Mouse (Mus musculus) forebrain, embryonic 10.5 days (tissue): Measurements from ENCODE around the gene Arl5c. TPM values are rescaled to one million over a fixed set of nuclear protein-coding genes. Genes with fewer than 3 reads are reported as not detected.

ENCODE experiments used
- DNase-seq: peaks from one replicate; pipeline ENCODE4 v3.0.0-alpha.2; 2017; ENCODE audit warnings: low spot score; ENCODE audit errors: extremely low spot score
- H3K27ac ChIP-seq: fragments of 300-500 bp; sonication (generic); 2 replicates; pipeline ENCODE4 v1.5.1; 2016; ENCODE audit warnings: mild to moderate bottlenecking
- H3K27me3 ChIP-seq: fragments of 300-500 bp; sonication (generic); 2 replicates; pipeline ENCODE4 v1.6.1; 2016; ENCODE audit warnings: mild to moderate bottlenecking; ENCODE audit not compliant: poor library complexity, severe bottlenecking
- H3K36me3 ChIP-seq: fragments of 300-500 bp; sonication (generic); replicated peaks from 2 replicates; pipeline ENCODE4 v1.6.1; 2016; ENCODE audit warnings: mild to moderate bottlenecking, moderate library complexity
- H3K4me1 ChIP-seq: fragments of 300-500 bp; sonication (generic); 2 replicates; pipeline ENCODE4 v1.6.1; 2016
- H3K4me3 ChIP-seq: fragments of 300-500 bp; sonication (generic); 2 replicates; pipeline ENCODE4 v1.5.1; 2016; ENCODE audit warnings: mild to moderate bottlenecking, moderate library complexity
- H3K9me3 ChIP-seq: fragments of 300-500 bp; sonication (generic); 2 replicates; pipeline ENCODE4 v1.6.1; 2016; ENCODE audit warnings: mild to moderate bottlenecking, moderate library complexity
- WGBS: fragments of 180-500 bp; shearing (Covaris S2); methylation state at CpG from one replicate; pipeline ENCODE4 v1.1.7; 2016; 5-methylcytosine and 5-hydroxymethylcytosine counted together
- polyA plus RNA-seq: library from polyadenylated mRNA; unstranded; fragments of >200 nt; fragmentation: Nextera tagmentation; extraction: Ambion mirVana; gene quantifications from 2 replicates; pipeline ENCODE4 v1.2.1, GENCODE M21; 2016

Arl5c gene
- polyA plus RNA-seq, 1 experiment from 2014 or later, result 15.2 TPM

GRCm38 (mm10) chr11:97999748-98000147, 3.8 kb upstream of the Arl5c start:
- peaks cover 57% of the 10 kb centered on the region for H3K4me1 ChIP-seq

GRCm38 (mm10) chr11:97998898-97999608, 3.1 kb upstream of the Arl5c start:
- Histone ChIP-seq H3K36me3 (peaks cover 2% of the 10 kb centered on the region; the same call in 1 of the 2 replicates), H3K4me1 (peaks cover 60% of the 10 kb centered on the region), H3K27ac (no peak overlapping the region), H3K4me3 (no peak overlapping the region), H3K27me3 (peaks cover 98% of the 10 kb centered on the region), H3K9me3 (no peaks in the 10 kb centered on the region)
- WGBS, result 76% methylated on average over 7 of the region's 7 CpGs
- DNase-seq, result no peak

More at GRCm38 (mm10) chr11:97999748-98000147, 3.8 kb upstream of the Arl5c start:
- DNase-seq, result no peak
- H3K9me3 ChIP-seq, result no peaks in the 10 kb centered on the region
- H3K27me3 ChIP-seq, result peaks cover 98% of the 10 kb centered on the region
- 74% methylated on average over 5 of the region's 5 CpGs for whole genome bisulfite sequencing
- no peak overlapping the region for H3K27ac ChIP-seq
- H3K4me3 ChIP-seq, result no peak overlapping the region
- H3K36me3 ChIP-seq, result peaks cover 9% of the 10 kb centered on the region

- Histone ChIP-seq H3K4me1 (peaks cover 52% of the 10 kb centered on the region), H3K36me3 (no peaks in the 10 kb centered on the region), H3K4me3 (no peak overlapping the region), H3K27ac (no peak overlapping the region), H3K9me3 (no peaks in the 10 kb centered on the region), H3K27me3 (peaks cover 91% of the 10 kb centered on the region)
- WGBS, result 85% methylated on average over 11 of the region's 11 CpGs
- no peak for DNase-seq
Measured at GRCm38 (mm10) chr11:97998074-97998793, 2.3 kb upstream of the Arl5c start.

- H3K27me3 ChIP-seq, result peaks cover 84% of the 10 kb centered on the region
- 75% methylated on average over 8 of the region's 8 CpGs for WGBS
Measured at GRCm38 (mm10) chr11:97997387-97997960, 1.5 kb upstream of the Arl5c start.

GRCm38 (mm10) chr11:97996691-97997090, 710 bp upstream of the Arl5c start:
- no peak for DNase-seq
- H3K9me3 ChIP-seq, result no peaks in the 10 kb centered on the region
- H3K4me1 ChIP-seq, result peaks cover 37% of the 10 kb centered on the region
- H3K36me3 ChIP-seq, result no peaks in the 10 kb centered on the region
- 0 out of 2 replicates have a peak overlapping the region, but pooled peaks have one; percentile 62 for H3K4me3 ChIP-seq
- WGBS, result 88% methylated on average over 1 of the region's 1 CpGs
- peaks cover 82% of the 10 kb centered on the region for H3K27me3 ChIP-seq
- no peak overlapping the region for H3K27ac ChIP-seq

More at GRCm38 (mm10) chr11:97997387-97997960, 1.5 kb upstream of the Arl5c start:
- DNase-seq, result no peak
- H3K9me3 ChIP-seq, result no peaks in the 10 kb centered on the region
- peaks cover 44% of the 10 kb centered on the region for H3K4me1 ChIP-seq
- H3K27ac ChIP-seq, result no peak overlapping the region
- no peak overlapping the region for H3K4me3 ChIP-seq
- H3K36me3 ChIP-seq, result no peaks in the 10 kb centered on the region

GRCm38 (mm10) chr11:97994539-97995100, 1.4 kb downstream of the Arl5c start:
- 5% methylated on average over 13 of the region's 13 CpGs for WGBS
- Histone ChIP-seq H3K9me3 (no peaks in the 10 kb centered on the region), H3K27ac (no peak overlapping the region), H3K27me3 (peaks cover 78% of the 10 kb centered on the region), H3K4me3 (peak overlapping the region; percentile 62), H3K4me1 (peaks cover 31% of the 10 kb centered on the region), H3K36me3 (no peaks in the 10 kb centered on the region)
- DNase-seq, result peak; percentile 78

- Histone ChIP-seq H3K4me1 (peaks cover 34% of the 10 kb centered on the region), H3K9me3 (no peaks in the 10 kb centered on the region), H3K27ac (peak overlapping the region; percentile 89), H3K4me3 (peak overlapping the region; percentile 87), H3K27me3 (peaks cover 62% of the 10 kb centered on the region), H3K36me3 (no peaks in the 10 kb centered on the region)
- DNase-seq, result peak; percentile 86
- 1% methylated on average over 26 of the region's 26 CpGs for WGBS
Measured at GRCm38 (mm10) chr11:97988530-97989096, 7.4 kb downstream of the Arl5c start.

GRCm38 (mm10) chr11:97987551-97988526, 8.1 kb downstream of the Arl5c start:
- Histone ChIP-seq H3K27me3 (peaks cover 70% of the 10 kb centered on the region), H3K4me3 (peak overlapping the region; percentile 87), H3K27ac (peak overlapping the region; percentile 89), H3K9me3 (no peaks in the 10 kb centered on the region), H3K36me3 (no peaks in the 10 kb centered on the region), H3K4me1 (peaks cover 34% of the 10 kb centered on the region)
- WGBS, result under 1% methylated on average over 42 of the region's 42 CpGs
- peak; percentile 94 for DNase-seq

GRCm38 (mm10) chr11:97986738-97987465, 9.1 kb downstream of the Arl5c start:
- peaks cover 67% of the 10 kb centered on the region for H3K27me3 ChIP-seq
- no peak for DNase-seq

GRCm38 (mm10) chr11:97985727-97986677, 10.0 kb downstream of the Arl5c start, which contains the start of gene Plxdc1:
Gene Plxdc1 (minus strand): TSS chr11:97986444.
- peaks cover 71% of the 10 kb centered on the region for H3K27me3 ChIP-seq
- peaks cover 39% of the 10 kb centered on the region for H3K4me1 ChIP-seq
- 3% methylated on average over 72 of the region's 74 CpGs for WGBS
- H3K4me3 ChIP-seq, result peak within 1 kb of the TSS; percentile 87
- no peaks in the 10 kb centered on the region for H3K9me3 ChIP-seq
- peak within 1 kb of the TSS; percentile 54 for H3K27ac ChIP-seq
- DNase-seq, result peak; percentile 25
- H3K36me3 ChIP-seq, result no peaks in the 10 kb centered on the region

More at GRCm38 (mm10) chr11:97986738-97987465, 9.1 kb downstream of the Arl5c start:
- Histone ChIP-seq H3K4me3 (peak overlapping the region; percentile 87), H3K4me1 (peaks cover 34% of the 10 kb centered on the region), H3K27ac (no peak overlapping the region), H3K9me3 (no peaks in the 10 kb centered on the region), H3K36me3 (no peaks in the 10 kb centered on the region)
- 30% methylated on average over 13 of the region's 17 CpGs for WGBS
